Mouse (Mus musculus) layer of hippocampus, adult 2 months (tissue): Measurements from ENCODE around the gene Homer1. TPM values are rescaled to one million over a fixed set of nuclear protein-coding genes. Genes with fewer than 3 reads are reported as not detected.

Experiments
- DNase-seq, 2 experiments: peaks; one replicate each; pipeline ENCODE4 v3.0.0; 2022; ENCODE audit warnings: low spot score in 2 of 2
- H3K27ac ChIP-seq: fragments of 200-600 bp; 2 replicates; pipeline ENCODE4 v1.8.1; 2022
- H3K4me3 ChIP-seq: fragments of 200-600 bp; 2 replicates; pipeline ENCODE4 v1.8.1; 2022; ENCODE audit warnings: mild to moderate bottlenecking
- CTCF ChIP-seq: fragments of 200-600 bp; conservative IDR thresholded peaks from 2 replicates; pipeline ENCODE4 v1.8.1; 2022; ENCODE audit warnings: antibody characterized with exemption, mild to moderate bottlenecking, moderate library complexity
- total RNA-seq, 2 experiments: library from RNA; stranded (reverse); gene quantifications; 2 replicates each; pipeline ENCODE4 v1.2.3; 2021

Homer1 gene
- total RNA-seq, 2 experiments from 2014 or later, result 163 to 171 TPM

DNA sequence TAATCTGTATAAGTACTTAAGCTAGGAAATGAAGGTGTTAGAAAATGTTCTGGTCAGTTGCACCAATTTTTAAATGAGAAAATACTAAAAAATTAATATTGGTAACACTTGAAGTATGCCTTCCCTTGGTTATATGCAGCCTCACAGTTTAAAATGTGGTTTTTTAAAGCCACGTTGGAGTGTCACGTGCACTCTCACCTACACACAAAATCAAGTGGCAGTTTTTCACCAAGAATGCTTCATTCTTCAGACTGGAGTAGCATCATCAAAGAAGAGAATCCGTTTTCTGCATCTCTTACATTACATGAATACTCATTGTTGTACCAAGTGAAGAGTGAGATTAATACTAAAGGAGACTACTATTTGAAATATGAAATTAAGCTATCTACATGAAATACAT lies 7.1 kb downstream of the Homer1 start:
- TF ChIP-seq CTCF, result no peak
- H3K27ac ChIP-seq, result 0 out of 2 replicates have a peak overlapping the region, but pooled peaks have one; percentile 20
- H3K4me3 ChIP-seq, result peak overlapping the region; percentile 93
- DNase-seq, result no peak

DNA sequence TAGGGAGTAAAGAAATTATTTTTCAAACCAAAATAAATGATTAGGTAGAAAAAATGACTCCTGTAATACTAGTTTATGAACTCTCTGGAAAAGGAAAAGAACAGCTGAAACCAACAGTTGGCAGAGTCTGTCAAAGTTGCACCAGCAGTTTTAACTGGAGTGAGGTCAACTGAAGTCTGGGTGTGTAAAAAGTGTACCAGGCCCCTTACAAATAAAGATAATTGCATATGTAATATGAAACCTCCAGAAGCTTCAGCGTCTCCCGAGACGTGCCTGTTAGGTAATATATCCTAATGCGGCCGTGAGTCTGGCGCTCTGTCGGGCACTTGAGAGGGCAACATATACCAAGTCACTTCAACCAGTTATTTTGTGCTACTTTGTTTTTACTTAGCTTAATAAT lies 8.3 kb downstream of the Homer1 start:
- no peak for DNase-seq
- Histone ChIP-seq H3K4me3 (peak overlapping the region; percentile 93), H3K27ac (no peak overlapping the region)
- no peak for TF ChIP-seq CTCF

DNA sequence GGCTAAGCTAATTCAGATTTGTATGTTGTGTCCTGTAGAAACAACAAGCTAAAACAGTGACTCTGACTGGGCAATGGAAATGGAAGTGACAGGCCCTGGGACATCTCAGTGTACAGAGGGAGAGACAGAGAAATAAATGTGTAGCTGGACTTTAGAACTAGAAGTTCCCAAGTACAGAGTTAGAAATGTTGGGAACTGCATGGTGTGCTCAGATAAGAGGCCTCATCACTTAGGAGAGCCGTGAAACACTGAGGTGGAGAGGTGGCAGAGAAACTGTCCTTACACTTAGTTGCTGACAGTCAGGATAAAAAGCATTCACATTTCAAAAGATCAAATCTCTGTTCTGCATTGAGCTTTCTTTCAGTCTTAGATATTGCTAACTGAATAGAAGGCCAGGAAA lies 9.9 kb downstream of the Homer1 start:
- H3K27ac ChIP-seq, result no peak overlapping the region
- peak overlapping the region; percentile 93 for H3K4me3 ChIP-seq
- TF ChIP-seq CTCF, result no peak
- DNase-seq, result no peak

DNA sequence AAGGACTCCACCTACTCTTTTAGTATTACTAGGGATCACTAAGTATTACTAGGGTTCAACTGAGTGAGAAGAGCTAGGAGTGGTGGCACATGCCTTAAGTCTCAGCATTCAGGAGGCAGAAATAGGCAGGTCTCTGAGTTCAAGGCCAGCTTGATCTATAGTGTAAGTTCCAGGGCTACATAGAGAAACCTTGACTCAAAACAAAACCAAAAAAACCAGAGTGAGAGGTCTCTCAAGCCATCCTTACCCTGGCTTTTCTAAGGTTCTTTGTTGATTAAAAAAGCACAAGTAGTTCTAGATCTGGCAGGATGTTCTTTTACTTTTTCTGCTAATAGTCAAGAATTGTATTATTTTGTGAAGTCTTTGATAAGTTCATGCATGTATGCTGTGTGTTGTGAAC lies 13.1 kb downstream of the Homer1 start:
- no peak for TF ChIP-seq CTCF
- Histone ChIP-seq H3K27ac (no peak overlapping the region), H3K4me3 (no peak overlapping the region)
- DNase-seq, result no peak

DNA sequence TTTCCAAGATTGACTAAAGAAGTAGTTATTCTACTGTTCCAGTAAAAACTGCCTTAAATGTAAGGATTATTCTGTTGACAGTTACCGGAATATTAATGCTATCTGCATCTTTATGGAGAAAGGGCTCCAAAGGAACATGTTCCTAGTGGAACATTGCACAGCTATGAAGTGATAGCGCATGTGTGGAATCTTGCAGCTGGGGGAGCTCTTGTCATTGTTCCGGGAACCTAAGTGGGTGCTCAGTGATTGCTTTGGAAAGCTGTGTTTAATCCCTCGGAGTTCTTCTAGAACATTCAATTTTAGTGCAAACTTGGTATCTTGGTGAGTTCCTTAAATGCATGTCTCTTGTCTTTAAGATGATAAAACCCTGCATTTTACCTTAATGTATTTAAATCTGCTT lies 14.9 kb downstream of the Homer1 start:
- no peak for DNase-seq
- no peak overlapping the region for H3K27ac ChIP-seq
- peak; percentile 56 for TF ChIP-seq CTCF
- H3K4me3 ChIP-seq, result peak overlapping the region; percentile 8; the same call in 1 of the 2 replicates

DNA sequence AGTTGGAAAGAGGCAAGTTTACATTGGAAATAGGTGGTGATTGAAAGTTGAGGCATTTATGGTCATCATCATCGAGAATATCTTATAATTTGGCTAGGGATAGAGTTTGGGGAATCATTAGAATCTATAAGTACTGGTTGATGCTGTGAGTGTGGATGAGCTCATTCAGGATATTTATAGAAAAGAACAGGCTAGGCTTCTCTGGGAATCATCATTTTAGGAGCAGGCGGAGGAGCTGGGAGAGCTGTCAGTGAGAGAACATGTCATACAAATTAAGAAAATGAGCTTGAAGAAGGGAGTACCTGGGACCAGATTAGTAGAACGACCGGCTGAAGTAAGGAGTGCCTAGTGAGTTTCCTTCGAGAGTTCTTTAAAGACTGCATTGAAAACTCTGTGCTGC lies 20.7 kb downstream of the Homer1 start:
- no peak for DNase-seq
- Histone ChIP-seq H3K27ac (no peak overlapping the region), H3K4me3 (no peak overlapping the region)
- TF ChIP-seq CTCF, result no peak

DNA sequence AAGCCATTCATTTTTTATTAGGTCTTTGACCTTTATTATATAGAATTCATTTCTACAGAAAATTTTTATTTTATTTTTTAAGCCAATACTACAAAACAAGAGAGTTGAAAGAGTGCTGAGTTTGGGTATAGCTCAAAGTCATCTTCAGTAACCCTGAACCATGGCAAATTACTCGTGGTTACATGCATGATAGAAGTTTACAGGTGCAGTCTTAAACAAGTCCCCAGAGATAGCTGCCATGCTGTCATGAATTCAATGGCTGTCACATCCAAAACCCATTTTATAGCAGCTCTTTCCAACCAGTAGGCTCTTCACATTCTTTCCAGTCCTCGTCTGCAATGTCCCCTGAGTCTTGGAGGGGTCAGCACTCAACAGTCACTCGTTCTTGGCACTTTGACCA lies 26.9 kb downstream of the Homer1 start:
- Histone ChIP-seq H3K4me3 (no peak overlapping the region), H3K27ac (no peak overlapping the region)
- TF ChIP-seq CTCF, result no peak
- no peak for DNase-seq

DNA sequence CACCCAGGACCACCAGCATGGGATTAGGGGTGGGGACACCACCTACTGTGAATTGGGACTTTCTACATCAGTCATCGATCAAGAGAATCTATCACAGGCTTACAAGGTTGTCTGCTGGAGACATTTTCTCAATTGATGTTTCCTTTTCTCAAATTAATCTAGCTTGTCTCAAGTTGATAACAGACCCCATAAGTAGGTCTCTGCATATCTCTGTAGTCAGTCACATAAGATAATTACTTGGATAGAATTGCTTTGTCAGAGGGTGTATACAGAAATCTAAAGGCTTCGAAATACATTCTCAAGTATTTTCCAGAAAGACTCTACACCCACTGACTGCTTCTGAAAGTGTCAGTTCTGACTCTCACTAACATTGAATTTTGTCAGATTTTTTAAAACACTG lies 32.3 kb downstream of the Homer1 start:
- no peak for TF ChIP-seq CTCF
- no peak for DNase-seq
- no peak overlapping the region for H3K27ac ChIP-seq
- no peak overlapping the region for H3K4me3 ChIP-seq

DNA sequence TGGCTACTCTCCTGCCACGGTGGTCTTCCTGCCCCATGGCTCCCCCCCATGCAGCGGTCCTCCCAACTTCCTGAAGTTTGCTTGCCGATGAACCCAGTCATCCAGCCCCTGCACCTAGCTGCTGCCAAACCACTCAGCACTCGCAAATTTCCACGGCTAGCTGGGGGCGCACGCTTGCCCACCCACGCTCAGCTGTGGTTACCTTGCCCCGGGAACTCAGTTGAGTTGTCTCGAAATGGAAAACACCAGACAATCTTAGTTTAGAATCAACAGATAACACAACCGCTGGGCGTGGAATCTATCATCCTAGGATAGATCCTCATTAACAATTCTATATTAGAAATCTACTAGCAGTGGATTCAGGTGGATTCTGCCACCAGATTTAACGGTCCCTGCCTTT lies 33.1 kb downstream of the Homer1 start:
- no peak for DNase-seq
- TF ChIP-seq CTCF, result no peak
- no peak overlapping the region for H3K4me3 ChIP-seq
- no peak overlapping the region for H3K27ac ChIP-seq

DNA sequence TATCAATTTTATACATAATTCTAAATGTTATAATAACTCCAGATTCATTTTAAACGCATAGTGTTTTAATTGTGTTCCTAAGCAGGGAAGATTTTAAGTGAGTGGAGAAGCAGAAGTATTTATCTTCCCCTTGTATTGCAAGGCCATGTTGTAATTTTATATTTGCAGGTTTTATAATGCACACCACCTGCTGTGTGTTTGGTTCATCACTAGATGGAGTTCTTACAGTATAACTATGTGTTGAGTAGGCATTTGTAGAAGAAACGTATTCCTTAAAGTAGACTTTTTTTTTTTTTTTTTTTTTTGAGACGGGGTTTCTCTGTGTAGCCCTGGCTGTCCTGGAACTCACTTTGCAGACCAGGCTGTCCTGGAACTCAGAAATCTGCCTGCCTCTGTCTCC lies 35.9 kb downstream of the Homer1 start:
- TF ChIP-seq CTCF, result peak; percentile 60
- DNase-seq, result no peak
- H3K27ac ChIP-seq, result no peak overlapping the region
- H3K4me3 ChIP-seq, result no peak overlapping the region

DNA sequence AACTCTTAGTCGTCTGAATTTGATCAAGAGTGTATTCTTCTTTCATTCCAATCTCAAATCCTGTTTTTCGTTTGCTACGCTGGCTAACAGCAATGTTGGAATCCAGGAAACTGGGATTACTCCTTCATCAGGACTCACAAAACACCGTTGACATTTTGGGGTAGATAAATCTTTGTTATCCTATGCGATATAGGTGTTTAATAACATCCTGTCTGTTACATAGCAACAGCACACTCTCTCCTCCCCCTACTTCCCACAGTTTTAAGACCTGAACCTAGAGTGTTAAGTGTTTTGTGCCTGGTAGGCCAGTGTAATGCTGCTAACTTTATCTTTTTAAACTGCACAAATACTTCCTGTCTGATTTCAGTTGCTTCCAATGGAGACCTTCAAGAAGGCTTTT lies 39.0 kb downstream of the Homer1 start:
- no peak for TF ChIP-seq CTCF
- no peak overlapping the region for H3K27ac ChIP-seq
- H3K4me3 ChIP-seq, result no peak overlapping the region
- no peak for DNase-seq

DNA sequence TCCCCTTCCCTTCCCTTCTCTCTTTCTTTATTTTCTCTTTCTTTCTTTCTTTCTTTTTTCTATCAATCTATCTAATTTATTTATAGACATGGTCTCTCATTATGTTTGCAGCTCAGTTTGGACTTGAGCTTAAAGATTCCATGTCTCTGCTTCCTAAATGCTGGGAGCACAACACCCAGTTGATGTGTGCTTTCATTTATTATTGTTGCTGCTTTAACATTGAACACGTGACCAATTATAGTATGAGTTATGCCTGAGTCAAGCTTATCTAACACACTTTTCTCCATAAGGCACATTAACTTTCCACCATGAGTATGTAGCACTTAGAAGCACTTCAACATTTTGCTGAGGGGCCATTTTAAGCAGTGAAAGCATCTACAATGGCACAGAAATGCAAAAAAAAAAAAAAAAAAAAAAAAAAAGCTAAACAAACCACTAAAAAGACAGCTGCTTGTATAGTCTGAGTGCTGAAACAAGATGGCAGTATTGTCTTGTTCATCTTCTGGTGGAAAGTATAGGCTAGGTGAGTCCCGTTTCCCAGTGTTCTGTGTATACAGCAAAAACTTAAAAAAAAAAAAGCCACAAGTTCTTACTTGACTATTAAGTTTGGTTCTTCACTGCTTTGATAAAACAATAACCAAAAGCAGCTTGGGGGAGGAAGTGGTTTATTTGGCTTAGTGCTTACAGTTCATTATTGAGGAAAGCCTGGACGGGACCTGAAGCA lies 41.3 kb downstream of the Homer1 start:
- H3K27ac ChIP-seq, result no peak overlapping the region
- no peak for TF ChIP-seq CTCF
- no peak overlapping the region for H3K4me3 ChIP-seq
- no peak for DNase-seq

DNA sequence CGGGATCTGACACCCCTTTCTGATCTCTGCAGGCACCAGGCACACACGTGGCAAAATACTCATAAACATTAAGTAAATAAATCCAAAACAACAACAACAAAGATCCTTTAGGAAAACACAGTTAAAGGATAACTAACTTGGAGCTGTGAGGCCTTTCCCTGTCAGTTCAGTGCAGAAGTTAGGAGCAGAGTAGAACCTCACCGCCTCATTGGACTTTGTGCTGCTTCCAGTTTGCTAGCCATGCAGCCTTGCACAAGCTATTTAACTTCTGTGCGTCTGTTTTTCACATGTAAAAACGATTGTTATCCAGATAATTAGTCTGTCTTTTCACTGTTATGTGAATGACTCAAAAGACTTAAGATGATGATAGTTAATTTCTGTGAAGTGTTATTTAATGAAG lies 43.2 kb downstream of the Homer1 start:
- DNase-seq, result no peak
- TF ChIP-seq CTCF, result no peak
- Histone ChIP-seq H3K27ac (peak overlapping the region; percentile 8; the same call in 1 of the 2 replicates), H3K4me3 (no peak overlapping the region)

DNA sequence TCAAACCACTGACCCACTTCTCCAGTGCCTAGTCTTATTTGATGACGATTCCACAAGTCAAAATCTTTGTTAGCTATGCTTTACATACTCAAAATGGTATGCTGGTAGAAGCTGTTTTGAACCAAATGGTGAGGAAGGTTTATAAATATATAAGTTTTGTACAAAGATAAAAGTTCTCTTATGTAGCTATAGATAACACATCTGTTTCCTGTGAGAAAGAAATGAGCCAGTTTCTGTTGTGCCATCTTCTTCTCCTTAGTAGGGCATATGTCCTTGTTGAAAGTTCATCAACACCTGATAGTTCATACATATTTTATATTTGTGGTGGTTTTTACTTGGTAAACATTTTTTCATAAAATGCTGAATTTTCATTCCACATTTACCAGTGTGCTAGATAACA lies 45.0 kb downstream of the Homer1 start:
- no peak overlapping the region for H3K4me3 ChIP-seq
- no peak for DNase-seq
- no peak overlapping the region for H3K27ac ChIP-seq
- TF ChIP-seq CTCF, result no peak
